Mouse (Mus musculus) cerebellum, postnatal 25 days (tissue): ENCODE measurements at regions not wholly inside any gene's neighbourhood (a gene's known extent, or its start where the extent isn't known, plus 50 kb on each side); places are given as distances from the start of the nearest gene placed in this dataset.

ENCODE experiments used
- DNase-seq, 2 experiments: peaks; one replicate each; pipeline ENCODE4 v3.0.0; 2021; ENCODE audit warnings: mixed read lengths in 2 of 2

DNA sequence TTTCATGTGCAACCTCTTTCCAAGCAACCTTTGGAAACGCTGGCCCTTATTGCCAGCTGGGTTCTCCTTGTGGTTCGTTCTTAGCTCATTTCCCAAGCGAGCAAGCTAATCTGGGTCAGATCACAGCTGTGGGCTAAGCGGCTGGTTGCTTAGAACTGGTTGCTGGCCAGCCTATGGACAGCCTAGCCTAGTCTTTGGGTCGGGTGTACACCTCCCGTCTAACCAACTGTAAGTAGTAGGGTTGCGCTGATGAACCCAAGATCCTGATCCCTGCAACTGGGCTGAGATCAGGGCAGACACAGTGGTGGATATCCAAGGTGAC, 236.5 kb downstream of the Mtx2 start:
- peak; percentile 25 to 27 for DNase-seq

DNA sequence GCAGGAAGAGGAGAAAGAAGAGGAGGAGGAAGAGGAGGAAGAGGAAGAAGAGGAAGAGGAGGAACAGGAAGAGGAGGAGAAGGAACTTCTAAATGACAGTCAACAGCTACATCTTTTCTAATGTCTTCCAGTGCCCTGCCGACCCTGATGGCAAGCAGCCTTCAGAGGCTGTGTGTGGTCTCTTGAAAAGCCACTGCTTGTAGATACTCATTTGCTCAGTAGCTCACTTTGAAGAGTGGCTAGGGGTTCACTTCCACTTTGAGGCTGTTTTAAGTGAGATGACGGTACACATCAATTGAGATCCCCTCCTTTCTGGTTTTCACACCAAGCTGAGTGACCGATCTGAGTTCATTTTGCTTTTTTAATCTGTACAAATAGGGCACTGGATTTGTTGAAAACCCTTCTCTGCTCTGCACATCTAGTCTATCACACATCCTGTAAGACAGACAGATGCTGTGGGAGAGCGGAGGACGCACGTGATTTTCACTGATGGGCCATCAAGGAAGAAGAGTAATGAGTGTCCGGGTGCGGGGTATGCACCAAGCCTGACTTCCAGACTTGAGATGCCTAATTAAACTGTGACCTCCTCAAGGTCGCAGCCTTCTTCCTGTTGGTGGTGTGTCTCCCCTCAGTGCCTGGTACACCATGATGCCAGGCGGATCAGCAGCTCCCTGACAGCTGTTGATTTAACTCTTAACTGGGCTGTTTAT, 239.0 kb downstream of the Mtx2 start:
- DNase-seq, result no peak

DNA sequence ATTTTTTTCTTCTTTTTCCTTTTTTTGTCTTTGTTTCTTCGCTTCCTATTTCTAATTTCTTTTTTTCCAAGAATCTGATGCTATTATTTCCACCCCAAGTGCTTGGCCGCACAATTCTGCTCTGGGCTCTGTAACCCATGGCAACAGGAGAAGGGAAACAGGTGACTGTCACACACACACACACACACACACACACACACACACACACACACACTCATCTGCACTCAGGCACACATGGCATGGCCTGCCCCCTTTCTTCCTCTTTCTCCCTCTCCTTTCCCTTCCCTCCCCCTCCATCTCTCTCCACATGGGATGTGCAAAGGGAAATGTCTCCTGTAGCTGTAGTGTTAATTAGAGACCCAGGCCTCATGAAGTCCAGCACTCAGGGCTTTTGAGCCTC, 239.7 kb downstream of the Mtx2 start:
- DNase-seq, result no peak

DNA sequence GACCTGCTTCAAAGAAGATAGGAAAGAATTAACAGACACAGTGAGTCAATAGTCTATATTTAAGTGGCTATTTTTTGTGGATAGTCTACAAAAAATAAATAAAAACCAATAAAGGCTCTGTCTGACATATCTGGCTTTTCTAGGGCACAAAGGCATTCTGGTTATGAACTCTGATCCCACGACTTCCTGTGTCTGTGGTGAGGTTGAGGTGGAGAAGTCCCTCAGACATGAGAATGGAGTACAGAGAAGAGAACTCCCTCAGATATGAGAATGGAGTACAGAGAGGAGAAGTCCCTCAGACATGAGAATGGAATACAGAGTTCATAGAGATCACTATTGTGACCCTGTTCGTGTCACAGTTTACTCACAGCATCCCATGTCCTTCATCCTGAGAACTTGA, 243.7 kb downstream of the Mtx2 start:
- DNase-seq, result no peak

DNA sequence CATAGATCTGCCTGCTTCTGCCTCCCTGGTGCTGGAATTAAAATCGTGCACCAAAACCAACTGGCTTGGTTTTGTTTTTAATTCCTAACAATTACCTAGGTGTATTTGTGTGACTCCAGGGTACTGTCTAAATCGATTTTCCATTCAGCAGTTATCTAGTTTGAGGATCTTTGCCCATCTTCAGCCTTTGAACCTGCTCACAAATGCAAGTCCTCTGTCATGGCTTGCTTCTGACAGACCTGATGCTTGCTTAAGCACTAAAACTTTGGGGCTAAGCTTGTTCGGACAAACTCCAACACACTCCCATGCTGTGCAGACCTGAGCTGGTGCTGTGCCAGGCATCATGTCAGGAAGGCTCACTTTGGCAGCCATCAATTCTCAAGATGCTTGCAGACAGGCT, 246.4 kb downstream of the Mtx2 start:
- no peak for DNase-seq

DNA sequence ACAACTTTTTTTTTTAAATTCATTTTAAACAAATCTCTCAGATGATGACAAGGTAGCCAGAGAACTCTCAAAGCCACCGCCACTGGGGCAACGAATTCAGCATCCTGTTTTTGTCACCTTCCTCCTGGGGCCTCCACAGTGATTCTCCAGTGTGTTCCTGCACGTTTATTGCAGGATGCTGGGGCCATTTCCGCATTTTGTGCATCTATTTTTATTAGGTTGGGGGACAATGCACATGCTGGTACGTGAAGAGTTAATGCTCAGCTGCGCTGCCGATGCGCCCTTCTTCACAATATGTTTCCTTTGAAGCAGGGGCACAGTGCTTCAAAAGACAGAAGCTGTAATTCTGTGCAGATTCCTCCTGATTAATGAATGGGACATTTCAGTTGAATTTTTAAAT, 246.9 kb downstream of the Mtx2 start:
- no peak for DNase-seq

DNA sequence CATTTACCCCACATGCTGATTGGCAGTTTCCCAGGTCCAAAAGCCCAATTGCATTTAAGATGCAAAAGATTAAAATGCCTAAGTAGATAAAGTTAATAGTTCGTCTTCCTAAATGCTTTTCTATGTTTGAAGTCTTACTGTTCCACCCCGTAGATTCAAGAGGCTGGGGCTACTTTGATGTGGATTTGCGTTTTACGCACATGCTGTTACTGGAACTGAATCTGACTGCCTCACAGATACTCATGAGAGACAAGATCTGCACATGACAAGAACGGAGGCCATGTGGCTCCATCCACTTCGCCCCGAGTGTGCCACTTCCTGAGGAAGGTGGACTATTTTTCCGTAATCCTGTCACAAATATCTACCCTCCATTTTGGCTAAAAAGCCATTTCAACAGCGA, 247.6 kb downstream of the Mtx2 start:
- DNase-seq, result no peak

DNA sequence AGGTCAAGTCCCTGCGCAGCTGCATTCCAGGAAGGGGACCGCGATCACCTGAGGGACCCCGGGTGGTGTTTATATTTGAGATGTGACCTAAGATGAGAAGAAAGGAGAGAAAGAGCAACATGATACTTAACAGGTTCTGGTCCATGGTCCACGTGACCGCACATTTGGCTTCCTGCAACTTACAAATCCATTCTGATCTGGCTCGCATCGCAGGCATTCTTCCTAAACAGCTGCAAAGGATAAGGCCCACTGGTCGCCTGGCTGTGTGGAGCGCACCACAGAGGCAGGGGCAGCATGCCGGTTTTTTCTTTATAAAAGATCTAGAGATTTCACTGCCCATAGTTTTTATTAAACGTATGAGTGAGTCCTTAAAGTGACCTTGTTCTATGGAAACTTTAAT, 261.6 kb downstream of the Mtx2 start:
- DNase-seq, result no peak

DNA sequence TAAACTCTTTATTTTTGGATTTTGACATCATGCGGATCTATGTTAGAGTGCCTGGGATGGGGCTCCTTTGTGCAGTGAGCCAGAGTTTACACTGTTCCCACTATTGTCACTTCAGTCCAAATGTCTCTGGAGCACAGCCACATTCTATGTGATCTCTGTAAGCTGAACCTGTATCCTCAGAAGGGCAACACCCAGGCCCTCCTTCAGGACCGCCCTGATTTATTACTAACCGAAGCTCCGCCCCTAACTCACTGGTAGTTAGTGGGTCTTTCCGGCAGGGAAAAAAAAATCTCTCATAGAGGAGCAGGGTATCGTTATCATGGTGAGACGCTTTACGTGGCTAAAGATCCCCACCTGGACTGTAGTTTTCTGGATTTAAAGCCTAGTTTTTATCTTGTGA, 263.6 kb downstream of the Mtx2 start:
- no peak for DNase-seq

DNA sequence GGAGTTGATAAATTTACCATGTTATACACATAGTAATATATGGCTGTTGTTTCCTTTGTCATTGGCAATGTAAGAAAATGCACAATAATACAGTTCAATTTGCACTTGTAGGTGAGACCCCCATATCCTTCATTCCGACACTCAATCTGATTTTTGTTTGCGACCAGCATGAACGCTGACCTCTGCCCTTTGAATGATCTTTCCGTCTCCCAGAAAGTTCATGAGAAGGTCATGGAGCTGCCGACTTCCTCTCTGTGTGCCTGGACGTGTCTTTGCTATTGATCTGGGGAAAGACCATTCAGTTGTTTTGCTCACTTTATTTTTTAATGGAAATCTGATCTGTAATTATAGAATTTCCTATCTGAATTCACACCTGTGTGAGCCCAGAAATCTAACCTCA, 264.0 kb downstream of the Mtx2 start:
- DNase-seq, result no peak

DNA sequence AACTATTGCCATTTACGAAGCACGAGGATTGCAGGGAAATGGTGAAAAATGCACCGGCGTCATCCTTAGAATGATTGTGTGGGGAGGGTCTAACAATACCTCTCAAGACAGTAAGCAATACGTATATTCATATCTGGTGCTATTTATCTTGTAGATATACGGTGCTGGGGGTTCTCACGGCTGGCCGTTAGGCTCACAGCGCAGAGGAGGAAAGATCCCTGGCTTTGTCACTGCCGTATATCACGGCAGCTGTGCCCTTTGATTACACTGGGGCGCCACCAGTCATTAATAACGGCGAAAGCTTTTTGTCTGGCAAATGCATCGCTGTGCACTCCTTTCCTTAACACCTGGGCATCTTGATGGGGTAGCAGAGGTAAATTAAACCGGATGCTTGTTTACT, 264.8 kb downstream of the Mtx2 start:
- DNase-seq, result no peak

DNA sequence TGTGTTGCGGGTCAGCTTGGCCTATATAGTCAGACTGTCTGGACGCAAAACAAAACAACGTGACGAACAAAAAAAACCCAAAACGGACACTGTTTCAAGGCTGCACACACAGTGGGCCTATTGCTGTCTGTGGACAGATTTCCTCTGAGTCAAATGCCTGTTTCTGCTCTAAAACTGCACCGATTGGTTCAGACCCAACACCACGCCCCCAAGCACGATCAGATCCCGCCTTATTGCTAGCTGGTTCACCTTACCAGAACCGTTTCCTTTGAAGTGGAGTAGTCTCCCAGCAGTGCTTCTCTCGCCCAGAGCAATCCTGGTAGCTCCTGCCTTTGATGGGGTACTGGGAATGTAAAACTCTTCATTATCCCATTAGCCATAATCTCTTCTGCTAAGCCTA, 275.9 kb downstream of the Mtx2 start:
- DNase-seq, result peak in 1 of 2 experiments; percentile 3

DNA sequence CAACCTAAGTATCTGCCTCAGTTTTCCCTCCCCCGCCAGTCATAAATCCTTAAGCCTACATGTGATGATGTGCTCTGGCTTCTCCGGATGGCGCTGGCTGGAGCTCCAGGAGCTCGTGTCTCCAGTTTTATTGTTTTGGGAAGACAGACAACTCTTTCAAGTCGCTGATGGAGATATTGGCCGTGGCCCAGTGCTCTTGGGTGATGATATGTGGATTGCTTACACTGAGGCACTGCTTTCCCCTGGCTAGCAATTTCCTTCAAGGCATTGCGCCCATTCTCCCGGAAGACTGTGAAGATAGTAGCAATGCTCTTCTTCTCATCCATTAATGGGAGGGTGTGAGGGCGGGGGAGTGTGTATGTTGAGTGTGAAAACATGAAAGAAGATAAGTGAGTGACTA, 287.1 kb downstream of the Mtx2 start:
- DNase-seq, result no peak

DNA sequence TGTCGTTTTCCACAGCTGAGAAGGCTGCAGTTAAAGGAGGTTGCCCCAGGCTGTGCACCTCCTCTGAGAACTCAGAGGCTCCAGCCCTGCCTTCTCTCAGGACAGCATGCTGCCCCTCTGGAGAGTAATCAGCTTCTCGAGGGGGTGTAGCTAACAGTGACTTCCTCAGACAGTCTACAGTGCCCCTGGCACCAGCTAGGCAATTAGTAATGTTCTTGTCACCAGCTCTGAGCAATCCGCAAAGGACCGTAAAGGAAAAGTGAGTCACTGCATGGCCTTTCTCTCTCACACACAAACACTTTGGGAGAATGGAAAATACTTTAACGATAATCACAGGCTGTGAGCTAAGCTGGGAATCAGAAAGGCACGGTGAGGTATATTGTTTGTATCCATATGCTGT, 288.8 kb downstream of the Mtx2 start:
- DNase-seq, result no peak

DNA sequence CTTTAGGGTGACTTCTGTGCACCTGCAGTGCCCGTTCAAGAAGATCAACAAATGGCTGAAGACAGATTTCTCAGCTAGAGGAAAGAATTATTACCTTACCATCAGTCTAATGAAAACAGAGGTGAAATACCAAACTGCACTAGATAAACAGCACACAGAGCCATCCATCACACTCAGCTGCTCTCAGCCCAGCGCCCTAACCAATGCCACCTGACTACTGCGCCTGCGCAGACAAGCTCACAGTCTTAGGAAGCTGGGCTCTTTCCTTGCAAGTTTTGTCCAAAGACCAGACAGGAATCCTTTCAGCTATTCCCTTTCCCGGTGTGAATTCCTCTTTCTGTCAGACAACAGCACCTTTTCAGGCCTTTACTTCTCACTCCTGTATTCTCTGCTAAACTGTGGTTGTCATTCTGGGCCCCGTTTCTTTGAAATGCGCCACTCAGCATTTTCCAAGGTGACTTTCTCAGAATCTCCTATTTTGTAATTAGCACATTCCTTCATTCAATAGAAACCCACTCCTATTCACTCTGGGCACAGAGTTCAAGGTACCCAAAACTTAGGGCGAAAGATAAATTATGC, 292.8 kb downstream of the Mtx2 start:
- DNase-seq, result no peak

DNA sequence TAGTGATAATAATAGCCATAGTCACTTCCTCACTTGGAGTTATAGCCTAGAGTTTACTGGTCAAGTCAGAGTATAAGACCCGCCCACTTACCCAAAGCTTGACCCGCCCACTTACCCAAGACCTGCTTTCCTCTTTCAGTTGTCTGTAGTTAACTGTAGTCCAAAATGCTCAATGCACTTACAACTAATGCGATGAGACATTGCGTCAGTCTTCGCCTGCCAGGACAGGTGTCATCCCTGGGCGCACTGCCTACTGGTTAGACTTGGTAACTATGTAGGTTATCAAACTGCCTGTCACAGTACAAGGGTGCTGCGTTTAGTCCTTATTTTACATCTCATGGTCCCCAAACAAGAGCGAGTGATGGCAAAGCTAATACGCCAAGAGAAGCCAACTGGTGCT, 294.0 kb downstream of the Mtx2 start:
- DNase-seq, result no peak

DNA sequence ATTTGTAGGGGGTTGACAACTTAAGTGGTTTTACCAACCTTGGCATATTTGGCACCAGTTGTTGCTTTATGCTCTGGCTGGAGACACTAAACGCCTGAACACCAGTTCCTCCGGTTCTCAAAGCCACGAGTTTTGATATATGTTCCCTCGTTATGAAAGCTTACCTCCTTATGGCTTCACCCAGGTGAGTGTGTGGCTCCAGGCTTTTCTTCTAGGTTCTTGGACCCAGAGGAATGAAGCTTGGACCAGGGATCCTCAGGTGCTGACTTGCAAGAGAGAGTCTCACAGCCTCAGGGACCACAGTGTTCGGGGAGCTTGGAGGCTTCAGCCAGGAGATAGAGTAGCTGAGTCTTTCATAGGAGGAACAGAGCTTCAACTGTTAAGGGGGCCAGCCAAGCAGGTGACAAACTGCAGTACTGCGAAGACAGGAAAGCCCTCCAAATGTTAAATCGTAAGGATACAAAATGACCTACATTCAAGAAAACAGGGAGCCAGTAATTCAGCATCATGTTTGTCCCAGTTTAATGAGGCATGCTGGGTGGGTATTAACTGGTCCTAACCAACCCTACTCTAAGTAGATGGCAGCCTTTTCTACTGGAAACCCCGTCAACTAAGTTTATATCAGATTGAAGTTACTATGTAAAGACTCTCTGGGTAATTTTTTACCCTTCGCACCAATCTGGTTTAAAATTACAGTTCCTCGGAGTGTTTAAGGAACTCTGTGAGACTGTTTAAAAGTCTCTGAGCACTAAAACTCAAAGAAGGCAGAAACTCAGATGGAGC, 307.9 kb downstream of the Mtx2 start:
- DNase-seq, result no peak

DNA sequence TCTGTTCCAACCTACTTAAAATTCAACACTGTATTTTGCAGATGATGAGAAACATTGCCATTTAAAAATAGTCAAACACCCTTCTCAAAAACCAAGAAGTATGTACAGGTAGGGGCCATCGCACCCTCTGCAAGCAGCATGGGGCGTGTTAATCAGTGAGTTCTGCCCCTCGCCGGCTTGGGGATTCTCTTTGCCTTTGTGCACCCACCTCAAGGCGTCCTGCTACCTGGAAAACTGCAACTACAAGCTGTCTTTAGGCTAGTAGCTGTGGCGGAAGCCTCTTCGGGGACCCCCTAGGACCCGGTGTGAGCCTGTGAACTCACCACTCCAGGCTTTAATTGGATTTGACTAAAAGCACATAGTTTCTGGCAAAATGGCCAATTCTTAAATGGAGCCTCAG, 311.0 kb downstream of the Mtx2 start:
- no peak for DNase-seq

DNA sequence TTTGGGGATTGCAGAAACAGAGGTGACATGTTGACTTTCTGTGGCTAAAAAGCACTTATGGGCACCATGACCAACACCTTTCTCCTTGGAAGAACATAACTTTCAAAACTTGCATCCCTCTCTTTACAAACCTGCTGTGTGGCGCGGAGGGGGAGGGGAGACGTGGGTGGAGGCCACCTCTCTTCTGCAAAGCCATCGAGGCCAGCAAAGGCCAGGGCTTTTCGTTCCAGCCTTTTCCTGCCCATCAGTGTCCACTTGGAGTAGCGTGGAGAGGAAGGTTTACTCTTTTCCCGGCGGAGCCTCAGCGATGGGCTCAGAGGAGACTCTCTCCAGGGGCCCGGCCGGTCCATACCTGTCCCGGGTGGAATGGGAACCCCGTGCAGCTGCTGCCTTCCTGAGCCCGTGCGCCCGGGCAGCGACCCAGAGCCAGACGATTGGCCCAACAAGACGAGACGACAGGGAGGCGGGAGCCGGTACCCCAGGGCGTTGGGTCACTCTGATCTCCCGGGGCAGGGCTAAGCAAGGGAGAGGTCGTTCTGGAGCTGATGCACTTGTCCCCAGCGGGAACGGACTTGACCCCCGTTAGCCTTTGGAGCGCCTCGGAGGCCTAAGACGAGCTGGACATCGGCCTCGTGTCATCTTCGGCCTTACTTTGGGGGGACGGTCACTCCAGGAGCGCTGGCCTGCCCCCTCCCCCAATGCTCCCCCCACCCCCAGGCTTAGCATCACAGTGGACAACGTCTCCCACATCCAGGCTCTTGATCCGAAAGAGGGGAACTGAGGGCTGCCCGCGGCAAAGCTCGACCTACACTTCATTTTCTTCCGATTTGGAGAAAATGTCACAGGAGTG, 311.8 kb downstream of the Mtx2 start:
- DNase-seq, result peak; percentile 29 to 34

DNA sequence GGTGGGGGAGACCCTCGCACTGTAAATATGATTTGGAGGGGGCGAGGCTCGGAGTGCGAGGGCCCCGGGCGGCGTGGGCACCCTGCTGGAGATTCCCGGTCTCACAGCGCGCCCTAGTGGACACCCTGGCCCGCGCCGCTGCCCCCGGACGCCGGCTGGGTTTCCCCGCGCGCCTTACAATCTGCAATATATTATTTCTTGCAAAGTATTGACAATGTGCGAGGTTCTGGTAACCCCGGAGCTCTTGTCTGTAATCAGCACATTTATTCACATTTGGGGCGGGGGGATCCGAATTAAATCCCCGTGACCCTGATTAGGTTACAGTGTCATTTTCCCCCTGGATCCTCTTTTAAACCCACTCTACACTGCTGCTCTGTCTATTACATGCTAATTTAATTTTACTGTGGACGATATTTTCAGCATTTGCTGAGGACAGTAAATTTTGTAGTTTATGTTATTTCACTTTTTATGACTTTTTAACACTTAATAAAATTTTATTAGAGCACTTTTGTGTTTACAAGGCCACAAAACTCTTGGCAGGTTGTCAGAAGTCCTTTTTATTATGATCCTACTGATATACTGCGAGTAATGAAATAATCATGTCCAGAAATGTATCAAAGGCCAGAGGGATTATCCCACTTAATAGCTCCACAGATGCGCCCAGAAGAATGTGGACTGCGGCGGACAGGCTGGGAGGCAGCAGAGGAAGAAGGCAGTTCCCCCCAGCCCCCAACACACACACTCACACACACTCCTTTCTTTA, 312.6 kb downstream of the Mtx2 start:
- peak; percentile 57 to 77 for DNase-seq

DNA sequence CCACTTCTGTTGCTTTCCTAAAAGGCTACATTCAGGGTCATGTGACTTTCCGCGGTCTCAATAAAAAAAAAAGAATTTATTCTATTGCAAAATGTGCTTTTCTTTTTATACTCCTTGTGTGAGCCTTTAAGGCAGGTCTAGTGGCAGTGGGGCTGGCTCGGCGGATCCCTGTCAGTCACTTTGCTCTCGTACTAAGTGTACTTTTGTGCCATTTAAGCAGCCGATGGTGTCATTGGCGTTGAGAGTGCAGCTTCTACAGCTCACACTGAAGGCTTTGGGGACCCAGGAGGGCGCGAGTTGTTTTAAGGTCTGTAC, 313.1 kb downstream of the Mtx2 start:
- DNase-seq, result no peak

DNA sequence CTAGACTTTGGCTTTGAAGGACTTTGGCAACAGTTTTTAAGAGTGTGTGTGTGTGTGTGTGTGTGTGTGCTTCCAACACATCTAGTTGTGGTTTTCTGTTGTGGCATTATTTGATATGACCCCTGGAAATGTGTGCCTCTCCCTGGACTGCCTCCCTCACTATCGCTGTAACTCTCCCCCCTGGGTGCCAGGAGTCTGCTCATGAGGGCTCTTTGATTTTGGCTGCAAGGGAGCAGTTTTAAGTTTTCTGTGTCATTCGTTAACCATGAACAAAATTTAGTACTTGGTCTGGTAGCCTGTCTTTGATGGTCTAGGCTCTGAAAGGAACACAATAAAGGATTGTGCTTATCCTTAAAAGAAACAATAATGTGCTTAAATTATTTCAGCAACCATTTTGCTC, 313.9 kb downstream of the Mtx2 start:
- no peak for DNase-seq

DNA sequence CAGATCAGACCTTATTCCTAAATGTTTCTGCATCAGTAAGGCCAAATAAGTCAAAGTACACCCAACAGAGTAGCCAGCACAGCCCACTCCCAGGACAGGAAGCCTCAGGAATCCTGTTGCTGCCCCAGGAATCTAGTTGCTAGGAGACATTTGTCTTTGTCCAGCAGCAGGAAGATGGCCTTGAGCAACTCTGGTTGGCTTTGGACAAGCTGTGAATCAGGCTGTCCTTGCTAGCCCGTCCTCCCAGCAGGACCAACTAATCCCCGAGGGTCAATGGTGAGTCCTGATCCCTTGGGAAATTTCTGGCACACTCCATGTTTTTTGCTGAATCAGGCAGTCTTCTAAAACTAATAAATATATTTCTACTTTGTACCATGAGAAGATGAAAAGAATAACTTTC, 317.1 kb downstream of the Mtx2 start:
- no peak for DNase-seq
